In the genomic region with DNA sequence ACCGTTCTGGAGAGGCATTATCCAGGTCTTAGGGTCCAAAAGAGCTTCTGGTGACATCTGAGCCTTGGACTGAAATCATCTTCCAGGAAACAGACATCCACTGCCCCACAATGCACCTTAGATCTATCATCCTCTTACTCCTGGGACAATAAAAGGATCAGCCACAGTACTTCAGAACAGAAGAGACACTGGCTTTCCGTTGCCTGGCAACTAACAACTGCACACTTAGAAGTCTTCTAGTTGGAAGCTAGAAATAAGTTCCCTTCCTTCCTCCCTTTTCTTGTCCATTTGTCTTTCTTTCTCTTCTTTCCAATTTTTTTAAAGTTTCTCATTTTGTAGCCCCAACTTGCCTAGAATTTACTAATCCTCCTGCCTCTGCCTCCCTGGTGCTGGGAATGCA, we compare ENCODE assay signal across 17 mouse cellular contexts.
"Had no signal": no experiment of that assay in that cellular context is flagged by ENCODE, and none has a peak within 500 bp of the region (broad histone marks: within the 10 kb centered on the region; RNA-seq: fewer than 3 reads in every experiment).

No protein-coding gene starts in this region.

- H3K4me3 ChIP-seq: limb, embryonic 13.5 days; neural tube, embryonic 12.5 days had no signal

- H3K4me1 ChIP-seq: neural tube, embryonic 12.5 days had no signal

- H3K4me2 ChIP-seq: limb, embryonic 13.5 days; neural tube, embryonic 12.5 days had no signal

- H3K27ac ChIP-seq: kidney, postnatal 0 days; limb, embryonic 13.5 days; liver, embryonic 14.5 days; neural tube, embryonic 12.5 days; stomach, postnatal 0 days had no signal

- DNase-seq: kidney, adult 11 months; kidney, adult 9 months; kidney, postnatal 36 days; layer of hippocampus, adult 9-11 months; layer of hippocampus, postnatal 36 days; left cerebral cortex, postnatal 4 days; lung, adult 2 months; lung, postnatal 36 days; retina, postnatal 1 day; right cerebral cortex, postnatal 14 days; thymus, postnatal 36 days had no signal

- H3K9ac ChIP-seq: limb, embryonic 13.5 days; liver, embryonic 14.5 days; neural tube, embryonic 12.5 days had no signal

- H3K27me3 ChIP-seq: limb, embryonic 13.5 days; neural tube, embryonic 12.5 days had no signal

- ATAC-seq: lung, postnatal 0 days had no signal

- H3K9me3 ChIP-seq: limb, embryonic 13.5 days; neural tube, embryonic 12.5 days had no signal

- H3K36me3 ChIP-seq: limb, embryonic 13.5 days; neural tube, embryonic 12.5 days had no signal
